Comparison of ENCODE assay signal across 8 mouse cellular contexts in the genomic region with DNA sequence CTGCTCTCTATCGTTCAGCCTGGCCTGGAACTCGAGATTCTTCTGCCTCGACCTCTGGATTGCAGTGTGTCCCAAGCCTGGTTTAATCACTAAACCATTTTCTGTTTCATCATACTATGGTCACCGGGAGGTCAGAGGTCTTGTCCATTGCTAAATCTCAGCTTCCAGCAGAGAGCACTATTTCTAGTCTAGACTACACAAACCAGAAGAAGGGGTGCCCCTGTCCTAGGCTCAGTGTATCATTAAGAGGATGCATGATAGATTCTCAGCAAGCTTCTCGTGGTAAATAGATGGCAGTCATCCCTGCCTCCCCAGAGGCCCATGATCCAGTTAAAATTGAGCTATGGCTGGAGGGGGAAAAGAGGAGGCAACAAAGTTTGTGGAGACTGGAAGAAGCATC. TPM values are rescaled to one million over a fixed set of nuclear protein-coding genes. Genes with fewer than 3 reads are reported as not detected.
DNase-seq lines count a peak whose midpoint lies in the region; ATAC-seq and TF ChIP-seq lines count a peak whose summit lies in the region.

No protein-coding gene starts in this region.

- no peak for ATAC-seq in forebrain, embryonic 12.5 days (ENCODE audit: low FRiP score)
- no peak for ATAC-seq in neural tube, embryonic 12.5 days (ENCODE audit: low FRiP score, low read depth)
- no peak for ATAC-seq in megakaryocyte-erythroid progenitor cell, adult 5-6 weeks (replicated peaks; ENCODE audit: low FRiP score, low TSS enrichment, poor library complexity, severe bottlenecking)

- no peak for TF ChIP-seq POLR2A in lung, adult 2 months (IDR thresholded peaks at IDR 0.05; ENCODE audit: borderline replicate concordance, extremely low read depth, low read depth, low read length)

- H3K36me3 ChIP-seq in forebrain, embryonic 12.5 days (replicated peaks): peaks cover 54% of the 10 kb centered on the region
- peaks cover 51% of the 10 kb centered on the region for H3K36me3 ChIP-seq in limb, embryonic 10.5 days
- peaks cover 43% of the 10 kb centered on the region for H3K36me3 ChIP-seq in neural tube, embryonic 12.5 days

- DNase-seq in lung, postnatal 36 days: peak; percentile 37
- DNase-seq in lung, adult 2 months: no peak
- no peak for DNase-seq in limb, embryonic 10.5 days (ENCODE audit: low spot score)
- DNase-seq in left cerebral cortex, postnatal 4 days: no peak
- DNase-seq in testis, postnatal 10 days (ENCODE audit: low spot score): no peak

- H3K4me2 ChIP-seq in forebrain, embryonic 12.5 days: peak overlapping the region; percentile 62
- H3K4me2 ChIP-seq in neural tube, embryonic 12.5 days (replicated peaks): peak overlapping the region; percentile 70

- TF ChIP-seq CTCF in lung, adult 2 months (IDR thresholded peaks at IDR 0.05; ENCODE audit: insufficient read depth, low read length): no peak

- H3K9me3 ChIP-seq in forebrain, embryonic 12.5 days: no peaks in the 10 kb centered on the region
- H3K9me3 ChIP-seq in limb, embryonic 10.5 days (replicated peaks): no peaks in the 10 kb centered on the region
- H3K9me3 ChIP-seq in neural tube, embryonic 12.5 days: no peaks in the 10 kb centered on the region

- no peak overlapping the region for H3K4me3 ChIP-seq in lung, adult 2 months (replicated peaks; ENCODE audit: extremely low read depth, low read depth, low read length)
- H3K4me3 ChIP-seq in forebrain, embryonic 12.5 days (replicated peaks): peak overlapping the region; percentile 92
- H3K4me3 ChIP-seq in limb, embryonic 10.5 days: peak overlapping the region; percentile 96
- H3K4me3 ChIP-seq in neural tube, embryonic 12.5 days: 0 out of 2 replicates have a peak overlapping the region, but pooled peaks have one; percentile 90

- H3K4me1 ChIP-seq in lung, adult 2 months (ENCODE audit: control insufficient read depth, insufficient read depth, low read length): peaks cover 8% of the 10 kb centered on the region
- H3K4me1 ChIP-seq in forebrain, embryonic 12.5 days: peaks cover 19% of the 10 kb centered on the region
- H3K4me1 ChIP-seq in limb, embryonic 10.5 days: peaks cover 22% of the 10 kb centered on the region
- H3K4me1 ChIP-seq in neural tube, embryonic 12.5 days: peaks cover 15% of the 10 kb centered on the region; the same call in 1 of the 2 replicates

- intact Hi-C loops in left cerebral cortex, postnatal 4 days (cut with DNase I): no loop called here

- WGBS in lung, adult 2 months: 70% methylated on average over 5 of the region's 5 CpGs
- 88% methylated on average over 5 of the region's 5 CpGs for WGBS in forebrain, embryonic 12.5 days
- 80% methylated on average over 5 of the region's 5 CpGs for WGBS in limb, embryonic 10.5 days
- WGBS in neural tube, embryonic 12.5 days: 82% methylated on average over 5 of the region's 5 CpGs

- peak overlapping the region; percentile 82; the same call in 1 of the 2 replicates for H3K9ac ChIP-seq in forebrain, embryonic 12.5 days
- H3K9ac ChIP-seq in neural tube, embryonic 12.5 days: no peak overlapping the region

- H3K27ac ChIP-seq in forebrain, embryonic 12.5 days: 0 out of 2 replicates have a peak overlapping the region, but pooled peaks have one; percentile 96
- peak overlapping the region; percentile 95 for H3K27ac ChIP-seq in limb, embryonic 10.5 days
- H3K27ac ChIP-seq in neural tube, embryonic 12.5 days: peak overlapping the region; percentile 90

- no peaks in the 10 kb centered on the region for H3K27me3 ChIP-seq in forebrain, embryonic 12.5 days
- H3K27me3 ChIP-seq in limb, embryonic 10.5 days (ENCODE audit: low read depth, poor library complexity, severe bottlenecking): no peaks in the 10 kb centered on the region
- no peaks in the 10 kb centered on the region for H3K27me3 ChIP-seq in neural tube, embryonic 12.5 days (replicated peaks)

RNA-seq across cellular contexts. Expression of gene Dhps, which starts 0.5 kb away (rescaled TPM):
- polyA plus RNA-seq in lung, adult 2 months (2012; rRNA removed): 45.9 and 49.9 TPM in 2 replicates
- 74.2 and 82.3 TPM in 2 replicates for polyA plus RNA-seq in forebrain, embryonic 12.5 days (2016; fragmentation: Nextera tagmentation; extraction: Ambion mirVana)
- 70.2 and 79.0 TPM in 2 replicates for polyA plus RNA-seq in limb, embryonic 10.5 days (2016; fragmentation: Nextera tagmentation; extraction: Ambion mirVana)
- 76.3 and 87.4 TPM in 2 replicates for polyA plus RNA-seq in neural tube, embryonic 12.5 days (2016; fragmentation: Nextera tagmentation; extraction: Ambion mirVana)
- total RNA-seq in left cerebral cortex, postnatal 4 days (2021): 10 to 100 TPM; 79.9 to 82.3 TPM
- 69.1 and 99.2 TPM in 2 replicates for total RNA-seq in megakaryocyte-erythroid progenitor cell, adult 5-6 weeks (2014; fragmentation: Nextera tagmentation)
- 15.0 and 17.6 TPM in 2 replicates for total RNA-seq in megakaryocyte-erythroid progenitor cell, adult 5-6 weeks (2017)

RNA-seq across cellular contexts. Expression of gene Gm5741, which starts 3.3 kb away (rescaled TPM):
- polyA plus RNA-seq in lung, adult 2 months (2012; rRNA removed): not detected in 2 replicates
- 1.3 TPM in 1 of 2 replicates, not detected in the other for polyA plus RNA-seq in forebrain, embryonic 12.5 days (2016; fragmentation: Nextera tagmentation; extraction: Ambion mirVana)
- polyA plus RNA-seq in limb, embryonic 10.5 days (2016; fragmentation: Nextera tagmentation; extraction: Ambion mirVana): 0.79 TPM in 1 of 2 replicates, not detected in the other
- polyA plus RNA-seq in neural tube, embryonic 12.5 days (2016; fragmentation: Nextera tagmentation; extraction: Ambion mirVana): not detected in 2 replicates
- not detected for total RNA-seq in left cerebral cortex, postnatal 4 days (2021)
- total RNA-seq in megakaryocyte-erythroid progenitor cell, adult 5-6 weeks (2014; fragmentation: Nextera tagmentation): not detected in 2 replicates
- not detected in 2 replicates for total RNA-seq in megakaryocyte-erythroid progenitor cell, adult 5-6 weeks (2017)

RNA-seq across cellular contexts. Expression of gene Wdr83os, which starts 9.5 kb away (rescaled TPM):
- polyA plus RNA-seq in lung, adult 2 months (2012; rRNA removed): 97.1 and 120 TPM in 2 replicates
- 117 and 118 TPM in 2 replicates for polyA plus RNA-seq in forebrain, embryonic 12.5 days (2016; fragmentation: Nextera tagmentation; extraction: Ambion mirVana)
- 109 and 116 TPM in 2 replicates for polyA plus RNA-seq in limb, embryonic 10.5 days (2016; fragmentation: Nextera tagmentation; extraction: Ambion mirVana)
- polyA plus RNA-seq in neural tube, embryonic 12.5 days (2016; fragmentation: Nextera tagmentation; extraction: Ambion mirVana): 104 and 111 TPM in 2 replicates
- total RNA-seq in left cerebral cortex, postnatal 4 days (2021): 10 to 100 TPM; 60.9 to 61.2 TPM
- 172 and 250 TPM in 2 replicates for total RNA-seq in megakaryocyte-erythroid progenitor cell, adult 5-6 weeks (2014; fragmentation: Nextera tagmentation)
- 40.4 and 61.3 TPM in 2 replicates for total RNA-seq in megakaryocyte-erythroid progenitor cell, adult 5-6 weeks (2017)

RNA-seq across cellular contexts. Expression of gene Wdr83, which starts 10.1 kb away (rescaled TPM):
- polyA plus RNA-seq in lung, adult 2 months (2012; rRNA removed): 21.2 and 33.1 TPM in 2 replicates
- polyA plus RNA-seq in forebrain, embryonic 12.5 days (2016; fragmentation: Nextera tagmentation; extraction: Ambion mirVana): 48.2 and 48.8 TPM in 2 replicates
- 62.5 and 66.4 TPM in 2 replicates for polyA plus RNA-seq in limb, embryonic 10.5 days (2016; fragmentation: Nextera tagmentation; extraction: Ambion mirVana)
- 54.6 and 57.9 TPM in 2 replicates for polyA plus RNA-seq in neural tube, embryonic 12.5 days (2016; fragmentation: Nextera tagmentation; extraction: Ambion mirVana)
- total RNA-seq in left cerebral cortex, postnatal 4 days (2021): 10 to 100 TPM; 21.4 to 21.7 TPM
- total RNA-seq in megakaryocyte-erythroid progenitor cell, adult 5-6 weeks (2014; fragmentation: Nextera tagmentation): 50.1 and 102 TPM in 2 replicates
- total RNA-seq in megakaryocyte-erythroid progenitor cell, adult 5-6 weeks (2017): 23.1 and 25.2 TPM in 2 replicates

RNA-seq across cellular contexts. Expression of gene Fbxw9, which starts 11.2 kb away (rescaled TPM):
- 42.5 and 44.7 TPM in 2 replicates for polyA plus RNA-seq in lung, adult 2 months (2012; rRNA removed)
- polyA plus RNA-seq in forebrain, embryonic 12.5 days (2016; fragmentation: Nextera tagmentation; extraction: Ambion mirVana): 32.1 and 33.7 TPM in 2 replicates
- polyA plus RNA-seq in limb, embryonic 10.5 days (2016; fragmentation: Nextera tagmentation; extraction: Ambion mirVana): 19.9 and 23.1 TPM in 2 replicates
- 38.1 and 40.5 TPM in 2 replicates for polyA plus RNA-seq in neural tube, embryonic 12.5 days (2016; fragmentation: Nextera tagmentation; extraction: Ambion mirVana)
- total RNA-seq in left cerebral cortex, postnatal 4 days (2021): 10 to 100 TPM; 79.0 to 80.0 TPM
- 11.0 and 21.1 TPM in 2 replicates for total RNA-seq in megakaryocyte-erythroid progenitor cell, adult 5-6 weeks (2014; fragmentation: Nextera tagmentation)
- total RNA-seq in megakaryocyte-erythroid progenitor cell, adult 5-6 weeks (2017): 1.4 and 5.8 TPM in 2 replicates
